Mouse (Mus musculus) intestine, postnatal 0 days (tissue): ENCODE measurements around the gene Nipa2. TPM values are rescaled to one million over a fixed set of nuclear protein-coding genes. Genes with fewer than 3 reads are reported as not detected.

Source experiments
- ATAC-seq: fragments of 200-750 bp; cut with Nextera tagmentation; 2 replicates; pipeline ENCODE4 v1.8.0; 2017; ENCODE audit warnings: mild to moderate bottlenecking, moderate TSS enrichment, moderate library complexity
- H3K27ac ChIP-seq: fragments of 300-500 bp; sonication (generic); 2 replicates; pipeline ENCODE4 v1.5.1; 2014; ENCODE audit warnings: mild to moderate bottlenecking, low read depth, low read length, moderate library complexity
- H3K27me3 ChIP-seq: fragments of 300-500 bp; sonication (generic); replicated peaks from 2 replicates; pipeline ENCODE4 v1.6.1; 2014; ENCODE audit warnings: low read length, mixed read lengths; ENCODE audit not compliant: control insufficient read depth, insufficient read depth
- H3K36me3 ChIP-seq: fragments of 300-500 bp; sonication (generic); 2 replicates; pipeline ENCODE4 v1.6.1; 2014; ENCODE audit warnings: mild to moderate bottlenecking, moderate library complexity; ENCODE audit not compliant: control insufficient read depth, insufficient read depth
- H3K4me1 ChIP-seq: fragments of 300-500 bp; sonication (generic); replicated peaks from 2 replicates; pipeline ENCODE4 v1.6.1; 2014; ENCODE audit warnings: antibody characterized with exemption, low read length, mixed read lengths; ENCODE audit not compliant: control insufficient read depth, insufficient read depth
- H3K4me2 ChIP-seq: fragments of 300-500 bp; sonication (generic); replicated peaks from 2 replicates; pipeline ENCODE4 v1.6.1; 2014; ENCODE audit warnings: low read depth, mild to moderate bottlenecking, moderate library complexity
- H3K4me3 ChIP-seq: fragments of 300-500 bp; sonication (generic); 2 replicates; pipeline ENCODE4 v1.5.1; 2014; ENCODE audit warnings: low read depth, low read length
- H3K9ac ChIP-seq: fragments of 300-500 bp; sonication (generic); 2 replicates; pipeline ENCODE4 v1.6.1; 2014; ENCODE audit warnings: mild to moderate bottlenecking, low read depth, low read length
- H3K9me3 ChIP-seq: fragments of 300-500 bp; sonication (generic); 2 replicates; pipeline ENCODE4 v1.6.1; 2016; ENCODE audit warnings: mixed run types; ENCODE audit not compliant: control insufficient read depth
- CTCF ChIP-seq: sonication (generic); IDR thresholded peaks from 2 replicates; pipeline ENCODE4 v1.5.1; 2016; ENCODE audit warnings: low read depth, mild to moderate bottlenecking, control low read depth, antibody characterized with exemption, moderate library complexity
- WGBS: fragments of 180-500 bp; shearing (Covaris S2); extraction: QIAGEN DNeasy Blood & Tissue Kit; methylation state at CpG from one replicate; pipeline ENCODE4 v1.1.7; 2014; 5-methylcytosine and 5-hydroxymethylcytosine counted together
- polyA plus RNA-seq: library from polyadenylated mRNA; unstranded; fragments of >200 nt; fragmentation: Nextera tagmentation; extraction: Ambion mirVana; gene quantifications from 2 replicates; pipeline ENCODE4 v1.2.1, GENCODE M21; 2015

Gene Nipa2
- polyA plus RNA-seq, 1 experiment from 2014 or later = 124 TPM

DNA sequence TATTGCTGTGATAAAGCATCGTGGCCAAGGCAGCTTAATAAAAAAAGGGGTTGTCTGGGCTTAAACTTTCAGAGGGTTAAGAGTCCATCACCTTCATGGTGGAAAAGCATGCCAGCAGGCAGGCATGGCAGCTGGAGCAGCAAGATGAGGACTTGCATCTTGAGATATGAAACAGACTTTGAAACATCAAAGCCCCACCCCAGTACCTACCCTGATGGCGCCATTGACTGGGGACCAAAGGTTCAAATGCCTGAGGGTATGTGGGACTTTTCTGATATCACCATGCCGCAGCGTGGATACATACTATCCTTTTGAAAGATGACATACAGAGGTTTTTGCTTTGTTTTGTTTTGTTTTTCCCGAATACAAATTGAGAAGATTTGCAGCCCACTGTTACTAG is 50.2 kb downstream of the Nipa2 start:
- TF ChIP-seq CTCF = no peak
- Histone ChIP-seq H3K36me3 (peaks cover 63% of the 10 kb centered on the region), H3K4me3 (no peak overlapping the region), H3K9ac (no peak overlapping the region), H3K4me2 (no peak overlapping the region), H3K27me3 (no peaks in the 10 kb centered on the region), H3K9me3 (no peaks in the 10 kb centered on the region), H3K27ac (peak overlapping the region; percentile 91), H3K4me1 (no peaks in the 10 kb centered on the region)
- WGBS = 71% methylated on average over 5 of the region's 5 CpGs
- peak; percentile 73 for ATAC-seq

GRCm38 (mm10) chr7:55911371-55911770 is 50.9 kb downstream of the Nipa2 start:
- peak overlapping the region; percentile 91 for H3K27ac ChIP-seq
- peak; percentile 92 for ATAC-seq
- peaks cover 65% of the 10 kb centered on the region for H3K36me3 ChIP-seq
- 53% methylated on average over 8 of the region's 8 CpGs for WGBS
- H3K9me3 ChIP-seq = no peaks in the 10 kb centered on the region
- no peaks in the 10 kb centered on the region for H3K27me3 ChIP-seq
- no peak for TF ChIP-seq CTCF
- no peaks in the 10 kb centered on the region for H3K4me1 ChIP-seq
- H3K9ac ChIP-seq = no peak overlapping the region
- no peak overlapping the region for H3K4me3 ChIP-seq
- H3K4me2 ChIP-seq = no peak overlapping the region

- no peaks in the 10 kb centered on the region for H3K9me3 ChIP-seq
- no peaks in the 10 kb centered on the region for H3K4me1 ChIP-seq
- no peak overlapping the region for H3K9ac ChIP-seq
- no peak overlapping the region for H3K4me2 ChIP-seq
- peak overlapping the region; percentile 80 for H3K27ac ChIP-seq
- no peak for TF ChIP-seq CTCF
- WGBS = 39% methylated on average over 2 of the region's 2 CpGs
- no peak overlapping the region for H3K4me3 ChIP-seq
- H3K27me3 ChIP-seq = no peaks in the 10 kb centered on the region
- peaks cover 67% of the 10 kb centered on the region for H3K36me3 ChIP-seq
- ATAC-seq = no peak
Observed at GRCm38 (mm10) chr7:55910356-55910755, 51.9 kb downstream of the Nipa2 start.

DNA sequence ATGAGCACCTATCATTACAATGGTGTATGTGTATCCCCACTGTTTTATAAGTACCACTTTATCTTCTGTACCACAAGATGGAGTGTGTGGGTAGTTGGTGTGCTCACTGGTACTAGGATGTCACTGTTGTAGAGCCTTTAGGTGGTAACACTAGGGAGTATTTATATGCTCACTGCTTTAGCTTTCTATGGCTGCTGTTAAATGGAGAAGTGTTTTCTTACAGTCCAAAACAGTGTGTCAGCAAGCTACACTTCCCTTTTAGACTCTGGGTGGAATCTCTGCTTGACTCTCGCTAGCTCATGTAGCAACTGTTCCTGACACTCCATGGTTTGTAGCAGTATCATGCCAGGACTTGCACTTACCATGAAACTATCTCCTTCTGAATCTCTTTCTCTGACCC is 52.8 kb downstream of the Nipa2 start:
- Histone ChIP-seq H3K9ac (no peak overlapping the region), H3K36me3 (peaks cover 66% of the 10 kb centered on the region), H3K27me3 (no peaks in the 10 kb centered on the region), H3K27ac (peak overlapping the region; percentile 80), H3K9me3 (no peaks in the 10 kb centered on the region), H3K4me3 (no peak overlapping the region), H3K4me1 (no peaks in the 10 kb centered on the region), H3K4me2 (no peak overlapping the region)
- no peak for ATAC-seq
- WGBS = 80% methylated on average over 1 of the region's 1 CpGs
- TF ChIP-seq CTCF = 0 out of 2 replicates have a peak, but pooled peaks have one; percentile 19

DNA sequence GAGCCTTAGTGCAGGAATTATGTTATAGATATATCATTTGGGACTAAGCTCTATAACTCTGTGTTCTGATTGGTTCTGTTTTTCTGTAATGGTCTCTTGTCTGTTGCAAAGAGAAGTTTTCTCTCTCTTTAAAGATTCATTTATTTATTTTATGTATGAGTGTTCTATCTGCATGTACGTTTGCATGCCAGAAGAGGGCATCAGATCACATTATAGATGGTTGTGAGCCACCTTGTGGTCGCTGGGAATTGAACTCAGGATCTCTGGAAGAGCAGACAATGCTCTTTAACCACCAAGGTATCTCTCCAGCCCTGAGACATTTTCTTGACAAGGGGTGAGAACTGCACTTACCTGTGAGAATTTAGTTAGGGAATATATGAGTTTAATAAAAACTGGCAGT is 56.8 kb downstream of the Nipa2 start:
- Histone ChIP-seq H3K27me3 (no peaks in the 10 kb centered on the region), H3K36me3 (peaks cover 66% of the 10 kb centered on the region), H3K9ac (no peak overlapping the region), H3K9me3 (no peaks in the 10 kb centered on the region), H3K4me1 (no peaks in the 10 kb centered on the region), H3K4me2 (no peak overlapping the region), H3K27ac (no peak overlapping the region), H3K4me3 (no peak overlapping the region)
- 81% methylated on average over 2 of the region's 2 CpGs for WGBS
- ATAC-seq = no peak
- TF ChIP-seq CTCF = peak; percentile 38

DNA sequence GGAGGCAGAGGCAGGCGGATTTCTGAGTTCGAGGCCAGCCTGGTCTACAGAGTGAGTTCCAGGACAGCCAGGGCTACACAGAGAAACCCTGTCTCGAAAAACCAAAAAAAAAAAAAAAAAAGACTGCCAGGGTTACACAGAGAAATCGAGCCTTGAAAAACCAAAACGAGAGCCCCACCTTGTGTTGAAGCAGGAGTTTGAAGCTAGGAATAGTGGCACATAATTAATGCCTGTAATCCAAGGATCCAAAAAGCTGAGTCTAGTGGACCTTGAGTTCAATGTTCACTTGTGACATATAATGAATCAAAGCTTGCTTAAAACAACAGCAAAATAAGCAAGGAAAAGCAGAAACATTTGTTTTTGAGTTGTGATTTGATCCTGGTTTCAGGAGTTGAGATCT is 58.5 kb downstream of the Nipa2 start:
- H3K27ac ChIP-seq = no peak overlapping the region
- H3K4me3 ChIP-seq = no peak overlapping the region
- ATAC-seq = no peak
- H3K9me3 ChIP-seq = no peaks in the 10 kb centered on the region
- H3K36me3 ChIP-seq = peaks cover 70% of the 10 kb centered on the region
- no peak overlapping the region for H3K9ac ChIP-seq
- no peak overlapping the region for H3K4me2 ChIP-seq
- TF ChIP-seq CTCF = peak; percentile 13; the same call in 1 of the 2 replicates
- 89% methylated on average over 5 of the region's 5 CpGs for WGBS
- H3K27me3 ChIP-seq = no peaks in the 10 kb centered on the region
- no peaks in the 10 kb centered on the region for H3K4me1 ChIP-seq

- no peak for ATAC-seq
- TF ChIP-seq CTCF = no peak
- peaks cover 70% of the 10 kb centered on the region for H3K36me3 ChIP-seq
- no peaks in the 10 kb centered on the region for H3K9me3 ChIP-seq
- no peak overlapping the region for H3K9ac ChIP-seq
- H3K27ac ChIP-seq = no peak overlapping the region
- WGBS = 88% methylated on average over 11 of the region's 11 CpGs
- no peak overlapping the region for H3K4me3 ChIP-seq
- no peaks in the 10 kb centered on the region for H3K4me1 ChIP-seq
- no peaks in the 10 kb centered on the region for H3K27me3 ChIP-seq
- H3K4me2 ChIP-seq = no peak overlapping the region
Observed at GRCm38 (mm10) chr7:55891797-55892196, 70.5 kb downstream of the Nipa2 start.
